Mouse (Mus musculus) cerebral cortex, adult 2 months (tissue): ENCODE measurements around the gene Fat1.

Experiments used
- WGBS: fragments of 180-500 bp; shearing (Covaris S2); methylation state at CpG from one replicate; pipeline ENCODE4 v1.1.7; 2018; 5-methylcytosine and 5-hydroxymethylcytosine counted together

The Fat1 gene

GRCm38 (mm10) chr8:45002686-45003085, 67.4 kb downstream of the Fat1 start:
- WGBS = 53% methylated on average over 4 of the region's 4 CpGs

- WGBS = 60% methylated on average over 3 of the region's 3 CpGs
Observed at GRCm38 (mm10) chr8:45004021-45004420, 68.8 kb downstream of the Fat1 start.

DNA sequence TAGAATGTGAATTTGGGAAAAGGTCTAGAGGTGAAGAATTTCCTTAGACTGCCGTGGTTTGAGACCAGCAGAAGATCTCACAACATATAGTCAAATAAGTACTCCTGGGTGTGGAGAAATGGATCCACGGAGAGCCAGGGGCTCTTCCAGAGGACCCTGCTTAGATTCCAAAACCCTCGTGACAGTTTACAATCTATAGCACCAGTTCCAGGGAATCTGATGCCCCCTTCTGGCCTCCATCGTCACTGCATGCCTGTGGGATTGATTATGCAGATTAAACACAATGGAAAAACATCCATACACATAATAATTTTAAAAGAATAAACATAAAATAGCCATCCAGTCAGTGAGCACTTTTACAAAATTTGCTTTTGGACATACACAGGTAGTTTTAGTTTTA, 75.4 kb downstream of the Fat1 start:
- 46% methylated on average over 4 of the region's 4 CpGs for WGBS

GRCm38 (mm10) chr8:45011774-45012173, 76.5 kb downstream of the Fat1 start:
- 87% methylated on average over 12 of the region's 12 CpGs for WGBS

DNA sequence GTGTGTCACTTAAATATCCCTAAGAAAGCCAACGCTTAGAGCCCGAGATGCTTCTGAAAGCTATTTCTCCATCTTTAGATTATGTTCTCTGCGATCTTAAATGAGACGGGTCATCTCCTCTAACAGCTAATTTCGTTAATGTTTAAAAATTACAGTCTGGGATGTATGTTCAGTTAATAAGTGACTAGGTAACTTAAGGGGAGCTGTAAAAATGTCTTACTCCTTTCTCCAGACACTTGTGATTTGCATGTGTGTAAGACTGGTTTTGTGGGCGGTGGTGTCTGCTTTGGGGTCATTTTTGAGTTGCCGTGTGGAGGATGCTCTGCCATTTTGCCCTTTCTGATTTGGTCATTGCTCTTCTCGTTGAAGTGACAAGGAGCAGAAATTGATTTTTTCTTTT, 78.6 kb downstream of the Fat1 start:
- WGBS = 92% methylated on average over 8 of the region's 8 CpGs

- 93% methylated on average over 11 of the region's 11 CpGs for WGBS
Observed at GRCm38 (mm10) chr8:45014498-45015067, 79.3 kb downstream of the Fat1 start.

- 89% methylated on average over 8 of the region's 8 CpGs for WGBS
Observed at GRCm38 (mm10) chr8:45015876-45016275, 80.6 kb downstream of the Fat1 start.

GRCm38 (mm10) chr8:45019241-45019640, 84.0 kb downstream of the Fat1 start:
- 80% methylated on average over 5 of the region's 5 CpGs for WGBS

DNA sequence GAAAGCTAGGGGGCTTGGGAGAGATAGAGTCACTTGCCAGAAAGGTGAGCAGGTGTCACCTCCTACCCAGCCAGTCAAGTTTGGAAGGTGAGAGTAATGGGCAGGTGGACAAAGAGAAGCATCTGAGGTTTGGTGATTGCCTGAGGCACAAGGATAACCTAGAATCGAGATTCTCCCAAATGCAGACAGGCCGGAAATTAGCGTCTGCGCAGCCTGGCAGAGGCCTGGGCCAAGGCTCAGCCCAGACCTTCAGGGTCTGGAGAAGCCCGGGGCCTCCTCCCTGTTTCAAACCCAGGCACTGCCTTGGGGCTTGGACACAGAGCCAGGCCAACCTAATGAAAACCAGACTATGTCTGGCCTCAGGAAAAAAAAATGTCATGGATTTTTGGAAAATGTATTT, 85.9 kb downstream of the Fat1 start:
- 94% methylated on average over 5 of the region's 5 CpGs for WGBS

GRCm38 (mm10) chr8:45021911-45022665, 86.8 kb downstream of the Fat1 start:
- WGBS = 47% methylated on average over 21 of the region's 21 CpGs

DNA sequence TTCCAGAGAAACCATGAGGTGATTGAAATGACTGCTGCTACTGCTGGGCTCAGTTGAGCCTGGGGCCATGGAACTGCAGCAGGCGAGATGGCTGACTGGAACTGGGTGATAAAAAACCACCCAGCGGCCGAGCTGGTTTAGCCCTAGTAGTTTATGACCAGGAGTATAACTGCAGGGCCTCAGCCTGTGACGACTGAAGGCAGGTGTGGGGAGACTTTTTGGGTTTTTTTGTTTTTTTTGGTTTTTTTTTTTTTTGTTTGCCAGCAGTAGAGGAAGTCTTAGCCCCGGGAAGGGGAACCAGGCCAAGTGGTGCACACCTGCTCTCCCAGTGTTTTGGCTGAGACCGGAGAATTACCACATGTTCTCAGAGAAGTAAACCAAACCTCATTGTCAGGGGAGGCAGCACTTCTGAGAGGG, 92.8 kb downstream of the Fat1 start:
- WGBS = 73% methylated on average over 6 of the region's 6 CpGs

GRCm38 (mm10) chr8:45038350-45038749, 103.1 kb downstream of the Fat1 start:
- WGBS = 88% methylated on average over 15 of the region's 15 CpGs

- 97% methylated on average over 26 of the region's 26 CpGs for WGBS
Observed at GRCm38 (mm10) chr8:45044160-45044559, 108.9 kb downstream of the Fat1 start.

DNA sequence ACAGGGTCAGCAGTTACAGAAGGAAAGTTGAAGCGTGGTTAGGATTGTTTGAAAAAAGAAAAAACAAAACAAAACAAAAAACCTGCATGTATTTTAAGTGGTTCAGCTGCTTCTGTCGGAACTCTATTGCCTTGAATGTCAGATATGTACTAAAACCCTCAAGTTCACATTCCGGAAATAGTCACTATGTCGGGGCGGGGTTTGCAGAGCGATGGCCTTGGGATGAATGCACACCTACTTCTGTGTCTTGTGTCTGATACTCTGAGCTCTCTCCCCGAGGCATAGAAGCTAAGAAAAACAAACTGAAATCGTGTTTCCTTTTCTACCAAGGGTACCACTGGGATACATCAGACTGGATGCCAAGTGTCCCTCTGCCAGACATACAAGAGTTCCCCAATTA, 115.2 kb downstream of the Fat1 start:
- 82% methylated on average over 8 of the region's 8 CpGs for WGBS

GRCm38 (mm10) chr8:45051236-45051635, 116.0 kb downstream of the Fat1 start:
- WGBS = 96% methylated on average over 30 of the region's 30 CpGs

DNA sequence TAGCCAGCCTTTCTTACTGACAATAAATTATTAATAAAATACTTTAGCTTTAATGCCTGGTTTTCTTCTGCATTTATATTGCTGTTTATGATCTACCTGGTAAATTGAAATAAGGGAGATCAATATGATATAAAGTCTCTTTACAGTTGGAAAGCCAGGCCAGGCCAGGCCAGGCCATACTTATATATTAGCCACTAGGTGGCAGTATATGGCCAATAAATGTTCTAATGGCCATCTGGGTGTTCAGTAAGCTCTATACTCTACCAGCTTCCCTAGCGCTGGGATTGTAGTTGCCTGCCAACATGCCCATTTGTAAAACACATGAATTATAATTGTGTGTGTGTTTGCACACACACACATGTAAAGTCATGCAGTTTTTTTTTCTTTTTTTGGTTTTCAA, 117.0 kb downstream of the Fat1 start:
- WGBS = 60% methylated on average over 1 of the region's 1 CpGs

DNA sequence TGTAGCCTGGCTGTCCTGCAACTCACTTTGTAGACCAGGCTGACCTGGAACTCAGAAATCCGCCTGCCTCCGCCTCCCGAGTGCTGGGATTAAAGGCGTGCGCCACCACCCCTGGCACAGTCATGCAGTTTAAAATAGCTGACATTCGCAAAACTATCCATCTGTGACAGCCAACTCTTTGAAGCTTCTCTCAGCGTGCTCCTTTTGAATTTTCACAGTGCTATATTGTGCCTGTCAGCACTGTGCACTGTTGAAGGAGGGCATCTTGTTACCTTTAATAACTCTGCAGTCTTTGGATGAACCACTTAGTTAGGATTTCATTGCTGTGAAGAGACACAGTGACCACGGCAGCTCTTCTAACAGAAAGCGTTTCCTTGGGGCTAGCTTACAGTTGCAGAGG, 117.4 kb downstream of the Fat1 start:
- 55% methylated on average over 9 of the region's 9 CpGs for WGBS

- WGBS = 76% methylated on average over 3 of the region's 3 CpGs
Observed at GRCm38 (mm10) chr8:45055500-45055899, 120.3 kb downstream of the Fat1 start.

GRCm38 (mm10) chr8:45056810-45057209, 121.6 kb downstream of the Fat1 start:
- 36% methylated on average over 3 of the region's 3 CpGs for WGBS

DNA sequence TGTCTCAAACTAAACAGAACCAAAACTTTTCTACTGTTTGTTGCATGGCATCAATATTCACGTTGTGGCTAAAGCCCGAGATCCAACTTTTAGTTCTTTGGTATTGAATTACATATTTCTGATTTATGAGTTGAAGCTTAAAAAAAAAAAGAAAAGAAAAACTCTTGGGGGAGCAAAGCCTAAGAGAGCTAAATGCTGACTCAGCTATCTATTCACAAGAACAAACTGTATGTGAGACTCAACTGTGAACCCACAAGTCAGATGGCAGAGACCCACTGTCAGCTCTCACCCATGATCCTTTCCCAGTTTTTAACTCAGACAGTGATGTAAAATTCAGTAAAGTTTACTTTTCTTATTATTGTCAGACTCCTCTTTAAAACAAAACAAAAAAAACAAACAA, 124.8 kb downstream of the Fat1 start:
- 89% methylated on average over 2 of the region's 2 CpGs for WGBS

DNA sequence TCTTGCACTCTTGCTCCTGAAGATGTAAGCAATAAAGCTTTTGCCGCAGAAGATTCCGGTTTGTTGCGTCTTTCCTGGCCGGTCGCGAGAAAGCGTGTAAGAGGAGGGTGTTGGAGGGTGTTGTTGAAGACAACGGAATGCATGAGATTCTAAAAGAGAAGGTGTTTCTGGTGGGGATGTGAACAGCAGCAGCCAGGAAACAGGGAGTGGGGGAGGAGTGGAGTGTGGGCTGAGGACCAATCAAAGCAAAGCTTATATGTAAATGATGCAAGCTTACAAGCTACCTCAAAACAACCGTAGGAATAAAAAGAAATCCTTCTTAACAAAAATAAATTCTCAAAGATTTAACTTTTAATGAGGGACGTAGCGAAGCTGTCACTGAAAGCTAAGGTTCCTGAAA, 127.1 kb downstream of the Fat1 start:
- 74% methylated on average over 11 of the region's 11 CpGs for WGBS

GRCm38 (mm10) chr8:45062982-45063924, 128.0 kb downstream of the Fat1 start:
- 85% methylated on average over 25 of the region's 25 CpGs for WGBS
